Mouse (Mus musculus) forelimb bud, embryonic 11.5 days (tissue): Measurements from ENCODE around the gene Ppp1r15b.

Experiments used
- DNase-seq: peaks from one replicate; pipeline ENCODE4 v3.0.0-alpha.2; 2012; ENCODE audit warnings: low read depth, low spot score

The Ppp1r15b gene

GRCm38 (mm10) chr1:133161559-133161958, 30.6 kb downstream of the Ppp1r15b start:
- no peak for DNase-seq

GRCm38 (mm10) chr1:133162046-133162445, 31.1 kb downstream of the Ppp1r15b start:
- DNase-seq = no peak

- no peak for DNase-seq
Measured at GRCm38 (mm10) chr1:133162981-133163380, 32.0 kb downstream of the Ppp1r15b start.

- no peak for DNase-seq
Measured at GRCm38 (mm10) chr1:133163820-133164431, 33.0 kb downstream of the Ppp1r15b start, which contains the start of gene Plekha6. Gene Plekha6 (plus strand): TSS chr1:133164210.

GRCm38 (mm10) chr1:133164591-133165011, 33.7 kb downstream of the Ppp1r15b start:
- DNase-seq = no peak

- DNase-seq = no peak
Measured at GRCm38 (mm10) chr1:133165111-133165510, 34.2 kb downstream of the Ppp1r15b start.

- no peak for DNase-seq
Measured at GRCm38 (mm10) chr1:133168318-133169060, 37.5 kb downstream of the Ppp1r15b start.

GRCm38 (mm10) chr1:133170196-133170595, 39.3 kb downstream of the Ppp1r15b start:
- DNase-seq = no peak

GRCm38 (mm10) chr1:133171357-133171756, 40.4 kb downstream of the Ppp1r15b start:
- no peak for DNase-seq

GRCm38 (mm10) chr1:133175150-133175549, 44.2 kb downstream of the Ppp1r15b start:
- no peak for DNase-seq

GRCm38 (mm10) chr1:133177480-133178172, 46.7 kb downstream of the Ppp1r15b start:
- peak; percentile 64 for DNase-seq

GRCm38 (mm10) chr1:133178732-133179440, 47.9 kb downstream of the Ppp1r15b start:
- DNase-seq = no peak

- DNase-seq = peak; percentile 66
Measured at GRCm38 (mm10) chr1:133181072-133182015, 50.4 kb downstream of the Ppp1r15b start.

GRCm38 (mm10) chr1:133182016-133182705, 51.2 kb downstream of the Ppp1r15b start:
- DNase-seq = peak; percentile 38

GRCm38 (mm10) chr1:133182706-133183095, 51.8 kb downstream of the Ppp1r15b start:
- no peak for DNase-seq

- no peak for DNase-seq
Measured at GRCm38 (mm10) chr1:133183141-133183925, 52.4 kb downstream of the Ppp1r15b start.

- DNase-seq = peak; percentile 76
Measured at GRCm38 (mm10) chr1:133187948-133188680, 57.2 kb downstream of the Ppp1r15b start.

- DNase-seq = no peak
Measured at GRCm38 (mm10) chr1:133188719-133189118, 57.8 kb downstream of the Ppp1r15b start.
